Mouse (Mus musculus) cerebellum, adult 2 months (tissue): Measurements from ENCODE around the gene Fbxl17. TPM values are rescaled to one million over a fixed set of nuclear protein-coding genes. Genes with fewer than 3 reads are reported as not detected.
A peak's percentile ranks its signal among the peaks of the same experiment; 100 is the strongest.

Experiments
- DNase-seq, 2 experiments: peaks; one replicate each; pipeline ENCODE4 v3.0.0; 2021
- H3K27ac ChIP-seq: fragments of 200-500 bp; 2 replicates; pipeline ENCODE4 v1.5.1; 2012; ENCODE audit warnings: low read length, control low read depth, inconsistent platforms; ENCODE audit not compliant: insufficient read depth
- H3K27me3 ChIP-seq: fragments of 200-500 bp; 2 replicates; pipeline ENCODE4 v1.6.1; 2012; ENCODE audit warnings: inconsistent platforms, mild to moderate bottlenecking, low read length, moderate library complexity; ENCODE audit not compliant: control insufficient read depth, insufficient read depth
- H3K4me1 ChIP-seq: fragments of 200-500 bp; 2 replicates; pipeline ENCODE4 v1.6.1; 2011; ENCODE audit warnings: low read length; ENCODE audit not compliant: control insufficient read depth, insufficient read depth
- H3K4me3 ChIP-seq: fragments of 200-500 bp; replicated peaks from 2 replicates; pipeline ENCODE3; 2011; ENCODE audit warnings: mild to moderate bottlenecking, low read depth, low read length, control low read depth; ENCODE audit not compliant: insufficient read depth
- CTCF ChIP-seq: fragments of 200-500 bp; IDR thresholded peaks from 2 replicates; pipeline ENCODE4 v1.5.1; 2011; ENCODE audit warnings: low read depth, mild to moderate bottlenecking, control low read depth, low read length, moderate library complexity, borderline replicate concordance; ENCODE audit not compliant: insufficient read depth
- POLR2A ChIP-seq: fragments of 200-500 bp; IDR thresholded peaks from 2 replicates; pipeline ENCODE4 v1.6.1; 2011; ENCODE audit warnings: low read length, control low read depth, borderline replicate concordance; ENCODE audit not compliant: insufficient read depth
- WGBS: fragments of 180-500 bp; shearing (Covaris S2); methylation state at CpG from one replicate; pipeline ENCODE4 v1.1.7; 2018; 5-methylcytosine and 5-hydroxymethylcytosine counted together
- polyA plus RNA-seq: library from polyadenylated mRNA; depleted of rRNA; stranded (reverse); fragments of >200 nt; gene quantifications from 2 replicates; pipeline ENCODE4 v1.2.3, GENCODE M21; 2012

Fbxl17 gene
- polyA plus RNA-seq, 1 experiment, result 21.5 TPM

GRCm38 (mm10) chr17:63011893-63012570 lies 487.8 kb downstream of the Fbxl17 start:
- peak; percentile 7 to 17 for DNase-seq
- 41% methylated on average over 13 of the region's 13 CpGs for WGBS
- TF ChIP-seq POLR2A, result no peak
- no peak for TF ChIP-seq CTCF
- no peaks in the 10 kb centered on the region; the same call in 1 of the 2 replicates for H3K4me1 ChIP-seq
- no peak overlapping the region for H3K4me3 ChIP-seq
- H3K27me3 ChIP-seq, result no peaks in the 10 kb centered on the region
- no peak overlapping the region for H3K27ac ChIP-seq

- 96% methylated on average over 10 of the region's 10 CpGs for WGBS
Measured at GRCm38 (mm10) chr17:63010830-63011229, 489.0 kb downstream of the Fbxl17 start.

GRCm38 (mm10) chr17:63008788-63009187 lies 491.0 kb downstream of the Fbxl17 start:
- TF ChIP-seq CTCF, result no peak
- no peak for TF ChIP-seq POLR2A
- no peaks in the 10 kb centered on the region for H3K27me3 ChIP-seq
- 89% methylated on average over 4 of the region's 4 CpGs for WGBS
- DNase-seq, result no peak
- H3K4me1 ChIP-seq, result no peaks in the 10 kb centered on the region; the same call in 1 of the 2 replicates
- H3K4me3 ChIP-seq, result no peak overlapping the region
- no peak overlapping the region for H3K27ac ChIP-seq

More at GRCm38 (mm10) chr17:63010830-63011229, 489.0 kb downstream of the Fbxl17 start:
- DNase-seq, result no peak
- no peak overlapping the region for H3K27ac ChIP-seq
- no peaks in the 10 kb centered on the region; the same call in 1 of the 2 replicates for H3K4me1 ChIP-seq
- H3K4me3 ChIP-seq, result no peak overlapping the region
- no peaks in the 10 kb centered on the region for H3K27me3 ChIP-seq
- TF ChIP-seq POLR2A, result no peak
- TF ChIP-seq CTCF, result no peak

GRCm38 (mm10) chr17:63008277-63008676 lies 491.5 kb downstream of the Fbxl17 start:
- WGBS, result 51% methylated on average over 5 of the region's 5 CpGs
- Histone ChIP-seq H3K4me1 (no peaks in the 10 kb centered on the region; the same call in 1 of the 2 replicates), H3K27ac (no peak overlapping the region), H3K27me3 (no peaks in the 10 kb centered on the region), H3K4me3 (no peak overlapping the region)
- no peak for DNase-seq
- no peak for TF ChIP-seq POLR2A
- TF ChIP-seq CTCF, result no peak

GRCm38 (mm10) chr17:63007876-63008275 lies 491.9 kb downstream of the Fbxl17 start:
- no peak overlapping the region for H3K27ac ChIP-seq
- no peak for DNase-seq
- whole genome bisulfite sequencing, result 33% methylated on average over 12 of the region's 12 CpGs
- no peaks in the 10 kb centered on the region for H3K27me3 ChIP-seq
- H3K4me3 ChIP-seq, result no peak overlapping the region
- no peaks in the 10 kb centered on the region; the same call in 1 of the 2 replicates for H3K4me1 ChIP-seq
- no peak for TF ChIP-seq POLR2A
